Mouse (Mus musculus) cerebellum, adult 18-20 months (tissue): Measurements from ENCODE around the gene Gm10203.
"Not testable (repeated sequence)": the region's sequence is repeated elsewhere in the genome, so short reads cannot be mapped to it uniquely, and the experiment has no call there.

Experiments
- DNase-seq, 2 experiments: peaks; one replicate each; pipeline ENCODE4 v3.0.0; 2021

Gene Gm10203

DNA sequence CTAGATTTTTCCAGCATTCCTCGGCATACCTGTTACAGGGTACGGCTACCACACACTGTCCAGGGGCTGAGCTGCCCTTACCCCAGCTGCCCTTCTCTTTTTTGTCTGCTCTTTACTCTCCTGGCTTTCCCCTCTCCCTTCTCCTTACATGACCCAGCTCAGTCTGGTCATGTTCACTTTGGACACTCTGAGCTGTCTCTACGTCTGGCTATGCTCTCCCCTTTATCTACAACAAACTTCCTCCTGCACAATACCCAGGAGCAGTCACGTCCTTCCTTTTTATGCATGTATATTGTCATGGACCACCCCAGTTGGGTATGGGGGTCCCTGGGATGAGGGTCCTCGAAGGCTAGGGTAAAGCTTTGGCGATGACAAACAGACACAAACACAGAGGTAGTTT is 5.7 kb downstream of the Gm10203 start:
- DNase-seq: no peak

DNA sequence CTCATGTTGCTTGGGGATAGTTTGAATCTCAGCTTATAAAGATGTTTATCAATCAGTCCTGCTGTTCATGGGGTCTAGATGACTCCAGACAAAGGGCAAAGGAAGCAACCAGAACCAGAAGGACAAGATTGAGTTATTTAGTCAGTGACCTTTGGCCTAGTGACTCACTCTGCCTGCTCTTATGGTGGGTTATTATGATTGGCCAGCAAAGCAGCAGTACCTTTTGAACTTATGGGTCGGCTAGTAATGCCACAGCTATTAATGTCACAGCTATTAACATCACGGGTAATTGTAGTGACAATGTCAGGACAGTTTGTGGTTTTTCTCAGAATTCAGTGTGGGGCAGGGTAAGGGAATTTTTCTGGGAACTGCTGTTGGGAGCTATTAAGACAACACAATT is 8.0 kb downstream of the Gm10203 start:
- DNase-seq: no peak

DNA sequence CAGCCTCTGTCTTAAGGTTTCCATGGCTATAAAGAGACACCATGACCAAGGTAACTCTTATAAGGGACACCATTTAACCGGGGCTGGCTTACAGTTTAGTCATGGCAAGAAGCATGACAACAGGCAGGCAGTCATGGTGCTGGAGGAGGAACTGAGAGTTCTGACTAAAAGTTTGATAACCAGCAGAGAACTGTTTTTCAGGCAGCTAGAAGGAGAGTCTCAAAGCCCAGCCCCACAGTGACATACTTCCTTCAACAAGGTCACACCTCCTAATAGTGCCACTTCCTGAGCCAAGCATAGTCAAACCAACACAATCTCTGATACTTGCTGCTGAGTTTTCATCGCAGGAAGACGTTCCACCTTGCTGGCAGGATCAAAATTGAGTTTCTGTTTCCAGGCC is 9.0 kb downstream of the Gm10203 start:
- no peak for DNase-seq

DNA sequence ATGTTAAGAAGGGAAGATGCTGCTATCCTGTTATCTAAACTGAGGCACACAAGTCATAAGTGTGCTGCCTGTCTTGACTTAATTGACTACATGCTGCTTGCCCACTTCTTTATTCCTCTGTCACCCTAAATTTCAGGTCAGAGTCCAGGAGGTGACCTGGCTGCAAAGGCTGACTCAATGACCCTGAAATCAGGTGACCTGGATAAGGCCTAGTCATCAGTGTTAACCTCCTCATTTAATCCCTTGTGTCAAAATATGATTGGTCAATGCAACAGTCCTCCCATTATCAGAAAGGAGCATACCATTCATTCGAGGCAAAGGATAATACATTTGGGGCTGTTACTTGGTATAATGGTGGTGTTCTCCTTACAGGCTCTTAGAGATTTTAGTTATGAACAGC is 9.5 kb downstream of the Gm10203 start, which contains the start of gene Etfbkmt:
TSS of gene Etfbkmt (plus strand) at position 379 of the 400 bp plus-strand sequence.
- no peak for DNase-seq

DNA sequence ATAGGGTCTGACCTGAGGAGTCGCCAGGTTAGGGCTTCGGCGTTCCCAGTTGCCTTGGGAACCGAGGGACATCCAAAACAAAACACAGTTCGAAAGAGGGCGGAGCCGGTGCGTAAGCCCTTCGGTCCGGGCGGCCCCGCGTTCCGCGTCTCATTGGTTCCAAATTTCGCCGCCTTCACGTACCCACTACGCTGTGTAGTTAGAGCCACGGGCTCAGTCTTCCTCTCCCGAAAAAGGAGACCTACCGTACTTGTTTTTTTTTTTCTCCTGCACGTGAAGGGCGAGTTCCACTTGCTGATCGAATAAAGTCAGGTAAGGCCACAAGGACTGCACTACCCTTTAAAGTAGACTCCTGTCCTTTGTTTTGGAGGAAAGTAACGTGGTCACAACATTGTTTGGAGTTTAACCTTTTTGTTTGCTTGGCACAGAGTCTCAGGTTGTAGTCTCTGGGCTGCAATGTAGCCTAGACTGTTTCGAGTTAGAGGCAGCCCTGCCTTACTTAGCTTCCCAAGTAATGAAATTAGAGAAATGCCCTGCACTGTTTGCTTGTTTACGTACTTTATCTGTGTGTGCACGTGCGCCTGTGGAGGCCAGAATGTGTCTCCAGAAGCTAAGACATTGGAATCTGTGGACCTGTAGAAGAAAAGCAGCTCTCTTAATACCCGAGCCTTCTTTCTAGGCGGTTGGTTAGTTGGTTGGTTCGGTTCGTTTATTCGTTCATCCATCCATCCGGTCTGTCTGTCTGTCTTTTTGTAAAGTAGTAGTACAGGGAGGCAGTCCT is 11.6 kb downstream of the Gm10203 start:
- peak; percentile 62 to 72 for DNase-seq

DNA sequence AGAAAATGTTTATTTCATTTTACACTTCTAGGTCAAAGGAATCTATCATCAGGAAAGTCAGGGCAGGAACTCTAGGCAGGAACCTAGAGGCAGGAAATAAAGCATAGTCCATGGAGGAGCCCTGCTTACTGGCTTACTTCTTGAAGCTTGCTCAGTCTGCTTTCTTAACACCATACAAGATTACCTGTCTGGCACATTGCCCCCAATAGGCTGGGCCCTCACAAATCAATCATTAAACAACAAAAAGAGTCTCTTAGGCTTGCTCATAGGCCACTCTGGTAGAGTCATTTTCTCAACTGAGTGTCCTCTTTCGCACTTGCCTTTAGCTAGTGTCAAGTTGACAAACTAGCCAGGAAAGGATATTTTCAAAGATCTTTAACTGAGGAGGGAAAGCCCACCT is 15.2 kb downstream of the Gm10203 start:
- DNase-seq: no peak

DNA sequence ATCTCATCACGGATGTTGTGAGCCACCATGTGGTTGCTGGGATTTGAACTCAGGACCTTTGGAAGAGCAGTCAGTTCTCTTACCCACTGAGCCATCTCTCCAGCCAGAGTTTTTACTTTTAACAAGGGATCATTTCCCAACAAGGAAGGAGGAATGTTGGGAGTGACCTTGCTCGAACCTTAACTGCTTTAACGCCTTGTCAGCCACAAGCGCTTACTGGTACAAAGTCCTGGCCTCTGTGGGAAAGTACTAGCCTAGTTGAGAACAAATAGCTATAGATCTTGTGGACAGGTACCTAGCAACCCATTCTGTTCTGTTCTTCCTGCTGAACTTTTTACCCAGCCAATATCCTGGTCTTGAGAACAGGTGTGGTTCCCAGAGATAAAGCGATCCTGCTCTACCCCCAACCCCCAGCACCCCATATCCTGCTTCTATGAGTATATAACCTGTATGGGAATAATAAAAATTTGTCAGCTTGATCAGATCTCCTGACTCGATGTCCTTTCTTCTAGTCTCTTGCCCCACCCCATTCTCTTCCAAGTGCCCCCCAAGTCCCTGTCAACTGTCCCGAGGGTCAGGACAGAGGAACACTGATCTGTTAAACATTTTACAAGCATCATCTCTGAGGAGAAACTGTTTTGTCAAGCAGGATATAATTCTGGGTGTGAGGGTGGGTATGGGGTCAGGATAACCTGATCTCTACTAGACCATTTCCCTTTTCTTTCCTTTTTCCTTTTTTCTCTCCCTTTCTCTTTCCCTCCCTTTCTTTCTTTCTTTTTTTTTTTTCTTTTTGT is 18.7 kb downstream of the Gm10203 start:
- no peak for DNase-seq

DNA sequence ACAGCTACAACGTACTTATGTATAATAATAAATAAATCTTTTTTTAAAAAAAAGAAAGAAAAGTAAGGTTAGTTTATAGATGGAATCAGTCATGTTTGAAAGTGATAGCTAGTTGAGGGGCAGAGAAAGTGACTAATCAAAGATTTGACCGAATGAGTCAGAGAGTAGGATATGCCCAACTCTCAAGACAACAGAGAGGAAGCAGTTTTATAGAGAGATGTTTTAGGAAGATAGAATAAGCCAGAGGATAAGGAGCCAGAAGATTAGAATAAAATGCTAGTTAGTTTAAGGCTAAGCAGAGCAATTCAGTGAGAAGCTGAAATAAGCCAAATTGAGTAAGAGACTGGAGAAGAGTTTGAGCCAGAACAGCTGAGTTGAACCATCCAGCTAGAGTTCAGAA is 22.1 kb downstream of the Gm10203 start:
- no peak for DNase-seq

DNA sequence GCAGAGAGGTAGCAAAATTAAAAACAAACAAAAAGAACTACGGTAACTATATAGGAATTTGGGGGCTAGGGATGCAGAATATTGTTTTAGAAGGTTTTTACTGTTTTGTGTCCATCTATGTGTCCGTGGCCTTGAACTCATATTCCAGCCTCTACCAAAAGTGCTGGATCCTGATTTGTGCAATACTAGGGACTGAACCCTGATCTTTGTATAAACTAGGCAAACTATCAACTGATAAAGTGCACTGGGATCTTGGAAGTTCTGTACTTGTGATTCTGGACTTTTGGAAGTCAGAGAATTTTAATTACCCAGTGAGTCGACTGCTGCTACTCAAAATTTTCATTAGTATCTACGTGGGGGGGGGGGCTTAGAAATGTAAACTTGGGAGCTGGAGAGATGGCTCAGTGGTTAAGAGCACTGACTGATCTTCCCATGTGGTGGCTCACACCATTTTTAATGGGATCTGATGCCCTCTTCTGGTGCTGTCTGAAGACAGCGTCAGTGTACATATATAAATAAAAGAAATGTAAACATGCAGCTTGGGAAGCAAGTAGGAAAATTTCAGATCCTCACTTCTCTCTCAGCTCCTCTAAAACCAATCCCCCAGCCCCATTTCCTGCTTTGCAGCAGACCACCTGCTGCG is 23.6 kb downstream of the Gm10203 start:
- no peak for DNase-seq

DNA sequence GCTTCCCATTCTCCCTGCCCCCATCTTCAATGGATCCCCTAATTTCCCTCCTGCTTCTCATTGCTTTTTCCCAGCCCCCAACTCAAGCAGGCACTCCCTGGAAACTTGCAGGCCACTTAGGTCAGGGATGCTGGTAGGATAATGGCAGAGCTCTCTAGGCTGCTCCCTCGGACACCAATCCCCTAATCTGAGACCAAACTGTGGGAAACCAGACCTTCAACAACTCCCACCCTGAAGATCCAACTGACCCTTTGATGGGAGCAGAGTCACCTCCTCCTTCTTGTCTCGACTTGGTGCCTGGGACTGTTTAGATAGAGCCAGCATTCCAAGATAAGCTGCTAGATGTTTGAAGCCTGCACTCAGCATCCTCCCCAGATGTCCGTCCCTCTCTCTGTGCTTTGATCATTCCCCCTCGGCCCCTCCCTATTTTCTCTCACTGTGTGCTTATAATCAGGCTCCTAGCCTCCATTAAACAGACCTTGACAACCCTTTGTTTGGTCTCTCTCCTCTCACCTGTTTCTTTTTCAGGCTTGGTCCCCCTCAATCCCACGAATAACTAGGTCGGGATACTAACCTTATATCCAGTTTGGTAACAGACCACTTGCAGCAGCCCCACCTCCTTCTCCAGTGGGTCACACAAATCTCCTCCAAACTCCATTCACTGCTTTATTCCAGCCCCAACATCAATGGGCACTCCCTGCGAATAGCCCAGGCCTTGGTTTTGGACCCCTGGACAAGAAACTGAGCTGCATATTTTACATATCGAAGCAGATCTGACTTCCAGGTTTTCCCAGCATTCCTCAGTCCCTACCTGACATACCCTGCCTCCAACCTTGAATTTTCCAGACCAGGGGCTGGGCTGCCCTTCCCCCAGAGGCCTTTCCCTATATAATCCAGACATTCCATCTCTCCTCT is 24.4 kb downstream of the Gm10203 start:
- no peak for DNase-seq

DNA sequence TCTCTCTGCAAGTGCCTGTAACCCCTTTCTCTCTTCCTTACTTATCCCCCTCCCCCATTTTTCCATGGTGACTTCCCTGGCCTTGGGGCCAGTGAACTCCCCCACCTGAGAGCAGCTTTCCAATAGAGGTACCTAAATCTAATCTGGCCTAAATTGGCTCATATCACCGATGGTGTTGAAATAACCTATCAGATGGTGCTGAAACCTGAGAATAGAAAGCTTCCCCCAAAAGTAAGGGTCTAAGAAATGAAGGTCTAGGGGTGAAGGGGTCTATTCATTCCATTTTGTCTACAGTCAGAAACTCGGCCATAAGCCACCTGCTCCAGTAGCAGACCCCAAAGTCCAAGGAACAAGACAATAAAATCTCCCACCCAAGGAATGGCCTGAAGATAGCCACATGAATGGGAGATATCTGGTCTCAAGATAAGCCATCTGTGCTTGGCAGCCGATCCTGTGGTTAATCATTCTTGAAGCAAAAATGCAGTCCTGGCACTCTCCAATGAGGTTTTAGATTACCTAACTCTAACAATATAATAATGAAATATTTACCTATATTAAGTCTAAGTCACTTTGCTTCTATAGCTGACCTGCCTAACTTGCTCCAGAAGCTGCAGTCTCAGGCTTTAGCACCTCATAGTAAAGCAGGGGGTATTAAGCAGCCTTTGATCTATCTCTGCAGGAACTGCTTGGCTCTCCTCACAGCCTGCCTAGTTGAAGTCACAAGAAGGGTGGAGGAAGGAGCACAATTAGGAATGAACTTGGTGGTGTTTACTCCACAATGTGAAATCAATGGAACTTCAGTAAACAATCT is 25.3 kb downstream of the Gm10203 start:
- peak in 1 of 2 experiments; percentile 7 for DNase-seq

DNA sequence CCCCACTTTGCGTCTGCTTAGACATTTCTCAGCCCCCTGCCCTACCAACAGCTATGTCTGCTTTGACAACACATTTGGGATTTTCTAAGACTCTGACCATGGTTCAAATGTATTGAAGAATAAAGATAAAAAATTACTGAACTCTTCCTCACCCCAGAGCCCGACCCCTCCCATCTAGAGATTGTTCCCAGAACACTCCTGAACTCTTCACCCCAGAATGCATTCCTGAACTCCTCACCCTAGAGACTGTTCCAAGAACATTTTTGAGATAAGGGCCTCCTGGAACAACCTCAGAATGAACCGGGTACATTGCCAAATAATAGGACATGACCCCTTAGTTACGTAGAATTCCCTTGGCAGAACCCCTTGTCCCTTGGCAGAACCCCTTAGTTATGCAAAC is 37.1 kb downstream of the Gm10203 start:
- DNase-seq: not testable (repeated sequence)

DNA sequence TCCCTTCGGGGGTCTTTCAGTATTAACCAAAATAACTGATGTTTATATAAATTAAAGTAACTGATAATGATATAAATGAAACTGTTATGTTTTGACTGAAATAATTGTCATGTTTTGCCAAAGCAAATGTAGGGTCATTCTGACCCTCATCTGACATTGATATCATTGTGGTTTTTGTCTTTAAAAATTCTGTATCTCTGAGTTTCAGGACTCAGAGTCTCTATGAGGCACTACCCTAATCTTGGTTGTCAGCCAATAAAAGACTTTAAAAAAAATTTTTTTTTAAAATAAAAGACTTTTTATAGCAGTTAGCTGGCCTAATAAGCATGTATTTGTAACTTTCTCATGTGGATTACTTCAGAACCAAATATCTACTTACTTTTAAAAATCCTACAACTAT is 37.7 kb downstream of the Gm10203 start:
- no peak for DNase-seq

DNA sequence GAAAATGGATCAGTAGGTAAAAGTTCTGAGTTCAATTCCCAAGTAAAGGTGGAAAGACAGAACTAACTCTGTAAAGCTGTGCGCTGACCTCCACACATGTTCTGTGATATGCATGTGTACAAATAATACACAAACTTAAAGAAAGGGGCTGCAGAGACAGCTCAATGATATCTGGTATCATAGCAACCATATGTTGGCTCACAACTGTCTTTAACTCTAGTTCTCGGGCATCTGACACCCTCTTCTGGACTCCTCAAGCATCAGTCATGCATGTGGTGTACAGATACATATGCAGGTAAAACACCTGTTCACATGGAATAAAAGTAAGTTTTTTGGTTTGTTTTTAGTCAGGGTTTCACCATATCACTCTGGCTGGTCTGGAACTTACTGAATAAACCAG is 38.5 kb downstream of the Gm10203 start:
- no peak for DNase-seq

DNA sequence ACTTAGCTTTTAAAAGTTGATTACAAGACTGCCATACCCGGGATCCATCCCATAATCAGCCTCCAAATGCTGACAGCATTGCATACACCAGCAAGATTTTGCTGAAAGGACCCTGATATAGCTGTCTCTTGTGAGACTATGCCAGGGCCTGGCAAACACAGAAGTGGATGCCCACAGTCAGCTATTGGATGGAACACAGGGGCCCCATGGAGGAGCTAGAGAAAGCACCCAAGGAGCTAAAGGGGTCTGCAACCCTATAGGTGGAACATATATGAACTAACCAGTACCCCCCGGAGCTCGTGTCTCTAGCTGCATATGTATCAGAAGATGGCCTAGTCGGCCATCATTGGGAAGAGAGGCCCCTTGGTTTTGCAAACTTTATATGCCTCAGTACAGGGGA is 40.0 kb downstream of the Gm10203 start:
- DNase-seq: not testable (repeated sequence)

DNA sequence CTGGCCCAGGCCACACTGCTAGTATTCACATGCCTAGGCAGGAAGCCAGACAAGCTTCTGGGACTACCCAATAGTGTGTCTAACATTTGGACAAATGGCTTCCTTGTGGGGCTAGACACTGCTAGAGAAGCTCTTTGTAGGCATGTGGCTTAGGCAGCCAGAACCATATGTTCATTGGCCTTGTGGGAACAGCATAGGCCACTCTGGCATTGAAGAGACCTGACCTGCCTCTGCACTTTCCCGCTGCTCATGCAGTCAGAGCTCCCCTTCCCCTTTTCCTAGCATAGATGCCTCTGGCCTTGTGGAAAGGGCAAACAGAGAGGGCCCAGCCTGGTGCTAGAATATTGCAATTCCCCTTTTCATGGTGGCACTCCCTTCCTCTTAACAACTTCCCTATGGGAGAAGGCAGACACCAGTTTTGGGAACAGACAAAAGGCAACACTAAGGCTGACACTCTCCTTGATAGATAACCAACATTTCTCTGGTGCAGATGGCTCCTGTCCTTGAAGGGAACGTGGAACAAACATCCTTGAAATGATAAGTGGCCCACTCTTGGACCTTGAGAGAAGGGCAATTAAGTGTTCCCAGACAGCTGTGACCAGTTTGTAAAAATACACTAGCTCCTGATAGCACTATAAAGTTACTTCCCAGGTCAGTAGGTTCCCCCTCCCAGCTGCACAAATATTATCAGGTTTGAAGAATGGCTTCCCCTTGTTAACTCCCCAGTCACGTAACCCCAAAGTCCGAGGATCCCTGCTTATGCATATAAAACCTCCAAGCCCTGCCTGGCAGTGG is 44.1 kb downstream of the Gm10203 start:
- peak in 1 of 2 experiments; percentile 3 for DNase-seq

DNA sequence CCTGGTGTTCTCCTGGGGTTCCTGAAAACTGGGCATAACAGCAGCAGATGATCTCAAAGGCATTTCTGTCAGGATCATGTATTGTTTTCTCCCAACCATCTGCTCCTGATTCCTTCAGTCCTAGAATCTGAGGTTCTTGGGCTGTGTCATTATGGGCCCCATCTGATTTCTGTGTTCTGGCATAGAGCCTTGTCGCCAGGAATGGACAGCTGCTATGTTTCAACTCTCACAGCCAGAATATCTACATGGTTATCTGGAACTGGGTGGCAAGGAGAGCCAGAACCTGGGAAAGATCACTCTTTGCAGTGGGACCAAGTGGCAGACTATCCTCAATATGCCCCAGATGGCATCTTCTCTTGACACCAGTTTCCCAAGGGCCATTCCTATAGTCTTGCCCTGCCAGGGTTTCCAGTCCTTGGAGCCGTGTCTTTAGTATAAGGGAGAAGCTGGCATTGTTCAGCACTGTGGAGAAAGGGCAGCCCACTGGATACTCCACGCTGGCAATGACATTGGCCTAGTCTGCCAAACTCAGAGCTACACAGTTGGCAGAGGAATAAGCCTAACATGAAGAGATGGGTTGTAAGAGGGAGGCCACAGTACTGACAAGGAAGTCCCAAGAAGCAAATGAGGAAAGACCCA is 45.1 kb downstream of the Gm10203 start:
- peak; percentile 41 to 49 for DNase-seq

DNA sequence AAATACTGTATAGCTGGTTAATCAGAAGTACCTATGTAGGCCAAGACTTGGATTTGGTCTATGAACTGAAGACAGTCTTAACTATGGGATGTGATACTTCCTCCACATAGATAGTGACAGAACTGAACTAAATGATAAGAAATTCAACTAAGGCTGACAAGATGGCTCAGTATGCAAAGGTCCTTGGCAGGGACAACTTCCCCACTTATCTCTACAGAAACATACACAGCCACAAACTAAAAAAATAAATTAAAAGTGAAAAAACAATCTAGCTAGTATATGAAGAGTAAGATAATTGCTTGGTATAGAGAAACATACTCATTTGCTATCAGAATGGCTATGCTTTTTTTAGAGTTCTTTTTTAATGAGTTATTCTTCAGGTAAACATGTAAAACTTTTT is 49.1 kb downstream of the Gm10203 start:
- no peak for DNase-seq
